Mouse (Mus musculus) CH12.LX (cell line): ENCODE measurements around the gene Epb41l2. TPM values are rescaled to one million over a fixed set of nuclear protein-coding genes. Genes with fewer than 3 reads are reported as not detected.

ENCODE experiments used
- DNase-seq: peaks from one replicate; pipeline ENCODE4 v3.0.0-alpha.2; 2013; ENCODE audit errors: extremely low read depth
- H3K27ac ChIP-seq: 2 replicates; pipeline ENCODE4 v1.5.1; 2012; ENCODE audit warnings: low read depth, mild to moderate bottlenecking, control low read depth, moderate library complexity; ENCODE audit not compliant: insufficient read depth
- H3K27me3 ChIP-seq: replicated peaks from 2 replicates; pipeline ENCODE3; 2012; ENCODE audit warnings: inconsistent platforms
- H3K36me3 ChIP-seq, 2 experiments: replicated peaks in 1 of 2; 2 replicates each; pipeline versions ENCODE3 to v1.6.1; 2012; ENCODE audit warnings: inconsistent platforms in 1 of 2, low read length in 1 of 2, mild to moderate bottlenecking in 1 of 2, mixed read lengths in 1 of 2, moderate library complexity in 1 of 2; ENCODE audit not compliant: control insufficient read depth in 1 of 2, insufficient read depth in 1 of 2
- H3K4me1 ChIP-seq, 2 experiments: 2 replicates each; pipeline ENCODE4 v1.6.1; 2012; ENCODE audit warnings: inconsistent platforms in 1 of 2, moderate library complexity in 1 of 2; ENCODE audit not compliant: insufficient read depth in 2 of 2, control insufficient read depth in 1 of 2
- H3K4me2 ChIP-seq: 2 replicates; pipeline ENCODE4 v1.6.1; 2012; ENCODE audit warnings: low read depth, mild to moderate bottlenecking, control low read depth; ENCODE audit not compliant: poor library complexity, insufficient read depth, severe bottlenecking
- H3K4me3 ChIP-seq, 3 experiments: fragments of 150-350 bp in 1 of 3; sonication (generic) in 1 of 3; replicated peaks in 1 of 3; 2 replicates each; pipeline versions ENCODE3 to v1.5.1; 2011 to 2012; ENCODE audit warnings: low read depth in 2 of 3, low read length in 2 of 3, mild to moderate bottlenecking in 2 of 3, moderate library complexity in 2 of 3, control low read depth in 1 of 3, improper control_type of control experiment in 1 of 3, inconsistent platforms in 1 of 3, mixed read lengths in 1 of 3; ENCODE audit not compliant: poor library complexity in 1 of 3
- H3K79me2 ChIP-seq: replicated peaks from 2 replicates; pipeline ENCODE4 v1.6.1; 2012; ENCODE audit warnings: mild to moderate bottlenecking, moderate library complexity; ENCODE audit not compliant: control insufficient read depth, poor library complexity, insufficient read depth, severe bottlenecking; ENCODE audit errors: extremely low read depth
- H3K9ac ChIP-seq: 2 replicates; pipeline ENCODE4 v1.6.1; 2012; ENCODE audit warnings: low read depth, mild to moderate bottlenecking, control low read depth, moderate library complexity; ENCODE audit not compliant: insufficient read depth
- H3K9me3 ChIP-seq: replicated peaks from 2 replicates; pipeline ENCODE3; 2012; ENCODE audit warnings: low read length, inconsistent platforms, mixed read lengths
- BHLHE40 ChIP-seq: IDR thresholded peaks from 2 replicates; pipeline ENCODE4 v1.6.1; 2011; ENCODE audit warnings: mild to moderate bottlenecking, low read depth, low read length, improper control_type of control experiment
- CHD1 ChIP-seq: IDR thresholded peaks from 2 replicates; pipeline ENCODE4 v1.6.1; 2012; ENCODE audit warnings: low read depth, low read length, improper control_type of control experiment, inconsistent platforms
- CTCF ChIP-seq, 2 experiments: IDR thresholded peaks in 1 of 2; conservative IDR thresholded peaks in 1 of 2; 2 replicates each; pipeline ENCODE4 v1.5.1; 2011 to 2012; ENCODE audit warnings: low read depth in 2 of 2, low read length in 2 of 2, improper control_type of control experiment in 1 of 2, inconsistent platforms in 1 of 2, mild to moderate bottlenecking in 1 of 2, moderate library complexity in 1 of 2
- E2F4 ChIP-seq: IDR thresholded peaks from 2 replicates; pipeline ENCODE4 v1.6.1; 2011; ENCODE audit warnings: low read depth, low read length, improper control_type of control experiment; ENCODE audit not compliant: insufficient replicate concordance
- ELF1 ChIP-seq: IDR thresholded peaks from 2 replicates; pipeline ENCODE4 v1.6.1; 2014; ENCODE audit warnings: low read depth, mild to moderate bottlenecking, inconsistent platforms, low read length, improper control_type of control experiment
- ETS1 ChIP-seq: conservative IDR thresholded peaks from 2 replicates; pipeline ENCODE4 v1.6.1; 2012; ENCODE audit warnings: low read depth, mild to moderate bottlenecking, inconsistent platforms, low read length, improper control_type of control experiment, moderate library complexity
- GABPA ChIP-seq: IDR thresholded peaks from 2 replicates; pipeline ENCODE4 v1.6.1; 2012; ENCODE audit warnings: low read depth, low read length, improper control_type of control experiment, inconsistent platforms; ENCODE audit not compliant: insufficient replicate concordance
- IRF4 ChIP-seq: IDR thresholded peaks from 2 replicates; pipeline ENCODE4 v1.6.1; 2014; ENCODE audit warnings: low read depth, mild to moderate bottlenecking, inconsistent platforms, low read length, improper control_type of control experiment
- JUN ChIP-seq: IDR thresholded peaks from 2 replicates; pipeline ENCODE4 v1.6.1; 2011; ENCODE audit warnings: low read depth, mild to moderate bottlenecking, low read length, improper control_type of control experiment, moderate library complexity; ENCODE audit not compliant: insufficient read depth
- JUND ChIP-seq: conservative IDR thresholded peaks from 2 replicates; pipeline ENCODE4 v1.6.1; 2011; ENCODE audit warnings: low read depth, low read length, improper control_type of control experiment
- KAT2A ChIP-seq: IDR thresholded peaks from 2 replicates; pipeline ENCODE4 v1.6.1; 2012; ENCODE audit warnings: low read length, improper control_type of control experiment, inconsistent platforms; ENCODE audit not compliant: insufficient replicate concordance
- MAFK ChIP-seq: IDR thresholded peaks from 2 replicates; pipeline ENCODE4 v1.6.1; 2011; ENCODE audit warnings: low read length, improper control_type of control experiment; ENCODE audit not compliant: insufficient replicate concordance
- MAZ ChIP-seq: IDR thresholded peaks from 2 replicates; pipeline ENCODE4 v1.6.1; 2012; ENCODE audit warnings: low read depth, mild to moderate bottlenecking, inconsistent platforms, low read length, improper control_type of control experiment, moderate library complexity
- MXI1 ChIP-seq: IDR thresholded peaks from 2 replicates; pipeline ENCODE4 v1.6.1; 2011; ENCODE audit warnings: mild to moderate bottlenecking, low read depth, low read length, improper control_type of control experiment
- NELFE ChIP-seq: IDR thresholded peaks from 2 replicates; pipeline ENCODE4 v1.6.1; 2011; ENCODE audit warnings: low read depth, low read length, improper control_type of control experiment
- POLR2A ChIP-seq: IDR thresholded peaks from 2 replicates; pipeline ENCODE4 v1.6.1; 2011; ENCODE audit warnings: low read depth, mild to moderate bottlenecking, improper control_type of control experiment, low read length
- POLR2AphosphoS2 ChIP-seq: IDR thresholded peaks from 2 replicates; pipeline ENCODE4 v1.6.1; 2011; ENCODE audit warnings: low read depth, low read length, improper control_type of control experiment
- RAD21 ChIP-seq: IDR thresholded peaks from 2 replicates; pipeline ENCODE4 v1.6.1; 2011; ENCODE audit warnings: low read depth, mild to moderate bottlenecking, low read length, improper control_type of control experiment, moderate library complexity
- SMC3 ChIP-seq: IDR thresholded peaks from 2 replicates; pipeline ENCODE4 v1.6.1; 2011; ENCODE audit warnings: low read depth, low read length, improper control_type of control experiment
- TBP ChIP-seq: conservative IDR thresholded peaks from 2 replicates; pipeline ENCODE4 v1.6.1; 2011; ENCODE audit warnings: low read depth, low read length, improper control_type of control experiment
- UBTF ChIP-seq: IDR thresholded peaks from 2 replicates; pipeline ENCODE4 v1.6.1; 2012; ENCODE audit warnings: low read depth, mild to moderate bottlenecking, inconsistent platforms, low read length, improper control_type of control experiment, moderate library complexity
- ZC3H11A ChIP-seq: IDR thresholded peaks from 2 replicates; pipeline ENCODE4 v1.6.1; 2012; ENCODE audit warnings: low read depth, mild to moderate bottlenecking, inconsistent platforms, low read length, improper control_type of control experiment
- ZKSCAN1 ChIP-seq: IDR thresholded peaks from 2 replicates; pipeline ENCODE4 v1.6.1; 2012; ENCODE audit warnings: low read depth, inconsistent platforms, low read length, improper control_type of control experiment, borderline replicate concordance
- ZNF384 ChIP-seq: IDR thresholded peaks from 2 replicates; pipeline ENCODE4 v1.6.1; 2012; ENCODE audit warnings: low read depth, low read length, improper control_type of control experiment, inconsistent platforms
- dilution Hi-C: fragments of 300-500 bp; cut with MboI; formaldehyde crosslinking; loops from 2 replicates; pipeline ENCODE4 v1.14.3; 2020; ENCODE audit warnings: low sequenced_read_pairs; ENCODE audit not compliant: extremely low pct_unique_long_range_greater_than_20kb, extremely low pct_ligation_motif_present
- in situ Hi-C: fragments of 300-500 bp; cut with MboI; formaldehyde crosslinking; loops from 3 replicates; pipeline ENCODE4 v1.14.3; 2019; ENCODE audit warnings: low sequenced_read_pairs, low pct_ligation_motif_present, low pct_unique_long_range_greater_than_20kb, mixed read lengths
- polyA plus RNA-seq: library from polyadenylated mRNA; unstranded; fragments of >175 nt; gene quantifications from 2 replicates; pipeline ENCODE4 v1.2.1, GENCODE M21; 2012; ENCODE audit warnings: low read depth; ENCODE audit not compliant: insufficient read length
- total RNA-seq, 2 experiments: library from RNA; depleted of rRNA; stranded (reverse); fragments of 300-350 nt in 1 of 2; fragments of >200 nt in 1 of 2; gene quantifications; 2 replicates each; pipeline ENCODE4 v1.2.3; 2012 to 2014

The Epb41l2 gene
- total and polyA plus RNA-seq, 3 experiments = 24.3 to 71.2 (median 28.4) TPM

DNA sequence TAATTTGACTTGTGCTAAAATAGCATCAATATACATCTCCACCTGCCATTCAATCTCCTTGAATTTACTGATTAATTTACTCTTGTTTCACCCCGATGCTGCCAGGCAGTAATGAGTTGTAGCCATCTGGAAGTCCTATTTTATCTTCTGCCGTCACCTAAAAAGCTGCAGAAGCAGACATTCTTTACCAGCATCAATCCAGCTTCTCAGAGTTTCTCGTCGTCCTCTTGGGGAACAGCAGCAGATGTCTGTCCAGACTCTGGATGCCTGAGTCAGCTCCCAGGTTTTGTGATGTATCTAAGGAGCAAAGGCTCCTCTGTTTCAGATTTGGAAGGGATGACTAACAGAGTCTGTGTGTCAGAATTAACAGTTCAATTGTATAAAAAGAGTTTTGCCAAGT lies 193.3 kb downstream of the Epb41l2 start:
- H3K79me2 ChIP-seq = no peaks in the 10 kb centered on the region
- dilution Hi-C loops = no loop called here
- no peaks in the 10 kb centered on the region for H3K27me3 ChIP-seq
- no peak for DNase-seq
- H3K4me3 ChIP-seq = no peak overlapping the region
- H3K36me3 ChIP-seq = no peaks in the 10 kb centered on the region
- TF ChIP-seq ZNF384 = no peak
- no peak for TF ChIP-seq JUND
- TF ChIP-seq JUN = no peak
- TF ChIP-seq POLR2A = no peak
- no peak for TF ChIP-seq CTCF (conservative IDR thresholded peaks at IDR 0.05 in 1 of 2, IDR thresholded peaks at IDR 0.05 in 1 of 2; ENCODE audit: low read depth in 2 of 2, low read length in 2 of 2)
- no peak for TF ChIP-seq NELFE
- no peak overlapping the region for H3K27ac ChIP-seq
- H3K9ac ChIP-seq = no peak overlapping the region
- in situ Hi-C loops = no loop called here
- H3K4me2 ChIP-seq = no peak overlapping the region
- no peaks in the 10 kb centered on the region for H3K9me3 ChIP-seq
- peaks cover 0 to 7% of the 10 kb centered on the region in 2 experiments; a peak in 2 of 4 replicates for H3K4me1 ChIP-seq

DNA sequence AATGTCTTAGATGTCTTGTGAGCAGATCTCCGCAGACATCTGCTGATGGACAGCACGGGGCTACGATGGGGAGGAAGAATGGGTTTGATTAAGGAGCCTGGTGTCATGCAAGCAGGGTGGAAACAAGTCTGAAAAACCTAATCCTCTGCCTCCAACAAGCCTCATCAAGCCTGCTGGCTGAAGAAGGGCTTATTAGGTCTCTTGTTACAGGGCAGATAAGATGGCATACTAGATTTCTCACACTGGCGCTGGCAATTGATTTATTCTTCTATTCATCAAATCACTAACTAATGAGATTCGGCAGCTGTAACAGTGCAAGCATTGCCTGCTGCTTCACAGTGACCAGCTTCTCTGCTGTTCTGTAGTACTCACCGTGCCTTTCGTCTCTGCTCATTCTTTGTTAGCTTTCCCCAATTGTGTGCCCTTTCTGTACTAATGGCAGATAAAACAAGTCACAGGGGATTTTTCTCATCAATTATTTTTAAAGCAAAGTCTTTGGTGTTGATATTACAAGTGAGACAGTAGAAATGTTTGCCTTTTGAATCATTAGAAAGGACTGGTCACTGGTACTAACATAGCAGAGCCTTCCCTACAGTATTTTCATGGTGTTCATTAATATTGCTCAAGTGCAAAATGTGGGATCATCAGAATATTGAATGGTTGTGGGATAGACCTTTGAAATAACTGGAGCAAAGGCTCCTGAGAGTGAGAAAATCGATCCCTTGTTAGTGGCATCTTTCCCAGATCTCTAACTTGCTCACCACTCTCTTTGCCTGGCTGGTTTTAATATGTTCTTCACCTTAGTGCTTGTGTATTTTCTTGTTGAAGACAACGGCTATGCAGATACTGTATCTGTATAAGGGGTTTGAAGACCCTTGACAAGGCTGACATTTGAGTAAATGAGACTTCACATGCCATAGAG lies 212.0 kb downstream of the Epb41l2 start:
- no peaks in the 10 kb centered on the region for H3K36me3 ChIP-seq
- H3K27me3 ChIP-seq = no peaks in the 10 kb centered on the region
- H3K27ac ChIP-seq = no peak overlapping the region
- no peak overlapping the region for H3K4me3 ChIP-seq
- dilution Hi-C loops (no loop called here), in situ Hi-C loops (no loop called here)
- H3K9me3 ChIP-seq = no peaks in the 10 kb centered on the region
- H3K79me2 ChIP-seq = no peaks in the 10 kb centered on the region
- no peaks in the 10 kb centered on the region for H3K4me1 ChIP-seq
- H3K9ac ChIP-seq = no peak overlapping the region
- DNase-seq = no peak
- no peak overlapping the region for H3K4me2 ChIP-seq
- no peak for TF ChIP-seq TBP
- TF ChIP-seq IRF4 = no peak
- TF ChIP-seq MXI1 = no peak
- no peak for TF ChIP-seq NELFE
- no peak for TF ChIP-seq ELF1
- TF ChIP-seq MAZ = no peak
- TF ChIP-seq GABPA = no peak
- no peak for TF ChIP-seq KAT2A
- no peak for TF ChIP-seq CHD1
- TF ChIP-seq E2F4 = no peak
- TF ChIP-seq UBTF = no peak
- TF ChIP-seq RAD21 = no peak
- no peak for TF ChIP-seq ETS1
- no peak for TF ChIP-seq MAFK
- TF ChIP-seq BHLHE40 = no peak
- no peak for TF ChIP-seq ZKSCAN1
- no peak for TF ChIP-seq ZC3H11A
- no peak for TF ChIP-seq JUN
- no peak for TF ChIP-seq POLR2AphosphoS2
- TF ChIP-seq SMC3 = no peak
